Mouse (Mus musculus) megakaryocyte, adult 5-6 weeks (primary cell): ENCODE measurements around the gene Naa20. TPM values are rescaled to one million over a fixed set of nuclear protein-coding genes. Genes with fewer than 3 reads are reported as not detected.

Source experiments
- ATAC-seq: 2 replicates; pipeline ENCODE4 v1.8.0; 2016; ENCODE audit warnings: mild to moderate bottlenecking, inconsistent platforms; ENCODE audit not compliant: poor library complexity, severe bottlenecking
- total RNA-seq, 2 experiments: library from RNA; stranded (forward) in 1 of 2; stranded (reverse) in 1 of 2; fragments of 153-499, 151-499 nt in 1 of 2; fragments of 221-1000, 200-1000 nt in 1 of 2; gene quantifications; 2 replicates each; pipeline versions ENCODE4 v1.2.3 to v1.2.4; 2015 to 2017

Naa20 gene
- total RNA-seq, 2 experiments from 2014 or later = 57.8 to 90.0 TPM

DNA sequence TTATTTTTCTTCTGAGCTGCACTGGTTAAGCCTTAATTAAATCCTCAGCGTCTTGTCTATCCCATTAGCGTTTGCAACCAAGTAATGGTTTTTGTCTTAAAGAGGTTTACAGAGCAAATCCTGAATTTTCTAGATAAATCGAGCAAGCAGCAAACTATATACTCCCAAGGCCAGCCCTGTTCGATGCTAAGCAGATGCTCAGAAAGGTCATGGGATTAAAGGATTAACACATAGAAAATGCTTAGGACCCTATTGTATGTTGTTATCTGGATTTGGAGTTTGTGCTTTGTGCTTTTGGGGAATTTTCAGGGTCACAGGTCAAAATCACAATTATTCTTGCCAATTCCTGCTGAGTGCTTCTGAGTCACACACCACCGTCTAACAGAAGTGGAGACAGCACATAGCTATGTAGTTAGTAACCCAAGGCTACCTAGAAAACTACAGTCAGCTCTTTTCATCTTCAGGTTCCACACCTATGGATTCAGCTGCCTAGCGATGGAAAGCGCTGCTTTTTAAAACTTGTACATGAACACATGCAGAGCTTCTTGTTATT, 46.6 kb downstream of the Naa20 start:
- no peak for ATAC-seq

DNA sequence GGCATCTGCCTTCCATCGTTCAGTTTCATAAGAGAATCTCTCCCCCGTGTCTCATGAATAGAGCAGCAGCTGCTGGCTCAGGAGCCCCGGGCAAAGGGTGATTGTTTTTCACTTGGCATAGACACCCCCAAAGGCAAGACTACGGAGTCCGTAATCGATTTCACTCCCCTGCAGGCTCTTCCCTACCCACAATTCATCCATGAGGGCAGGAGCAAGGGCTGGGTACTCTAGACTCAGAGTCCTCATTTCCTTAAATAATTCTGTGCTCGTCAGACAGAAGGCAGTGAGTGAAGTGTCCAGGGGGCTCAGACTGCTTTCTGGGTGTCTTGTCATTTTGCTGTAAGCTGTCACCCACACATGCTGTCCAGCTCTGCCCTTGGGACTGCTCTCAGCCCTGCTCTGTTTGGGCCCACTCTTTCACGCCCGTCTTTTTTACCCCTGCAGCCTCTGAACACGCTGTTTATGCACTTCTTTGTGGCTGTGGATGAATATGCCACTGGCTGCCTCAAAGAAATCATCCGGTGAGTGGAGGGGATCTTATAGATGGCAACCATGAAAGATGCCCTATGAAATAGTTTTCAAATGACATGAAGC, 47.7 kb downstream of the Naa20 start:
- ATAC-seq = no peak

DNA sequence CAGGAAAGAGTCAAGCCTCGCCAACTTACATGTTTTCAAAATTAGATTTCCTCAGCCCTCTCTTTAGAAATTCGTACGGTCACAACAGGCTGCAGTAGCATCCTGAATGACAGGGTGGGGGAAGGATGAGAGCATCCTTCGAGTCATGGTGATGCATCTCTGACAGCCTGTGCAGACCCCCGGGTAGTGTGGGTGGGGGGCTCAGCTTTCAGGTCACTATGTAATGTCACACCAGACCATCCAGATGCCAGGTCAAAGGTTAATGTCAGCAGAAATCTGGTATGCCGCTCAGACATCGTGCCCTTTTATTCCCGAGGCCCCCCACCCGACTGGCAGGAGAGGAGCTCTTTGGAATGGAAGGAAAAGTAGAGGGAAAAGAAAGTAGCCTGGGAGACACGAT, 48.3 kb downstream of the Naa20 start:
- no peak for ATAC-seq

DNA sequence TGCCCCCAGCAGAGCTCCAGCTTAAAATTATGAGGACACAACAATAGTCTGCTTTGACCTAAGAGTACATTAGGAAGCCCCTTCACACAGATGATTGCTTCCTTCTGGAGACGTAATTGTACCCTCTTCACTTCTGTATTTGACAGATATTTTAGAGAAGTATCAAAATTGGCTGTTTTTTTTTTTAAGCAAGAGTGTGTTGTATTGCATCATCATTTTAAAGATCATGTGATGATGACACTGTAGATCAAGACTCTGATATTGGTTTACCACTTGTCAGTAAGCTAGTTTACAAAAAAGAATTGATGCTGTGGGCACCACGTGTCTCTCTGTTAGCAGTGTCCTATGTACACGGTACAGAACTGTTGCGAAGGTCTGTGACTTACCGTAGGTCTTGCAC, 50.8 kb downstream of the Naa20 start:
- peak; percentile 72 for ATAC-seq

DNA sequence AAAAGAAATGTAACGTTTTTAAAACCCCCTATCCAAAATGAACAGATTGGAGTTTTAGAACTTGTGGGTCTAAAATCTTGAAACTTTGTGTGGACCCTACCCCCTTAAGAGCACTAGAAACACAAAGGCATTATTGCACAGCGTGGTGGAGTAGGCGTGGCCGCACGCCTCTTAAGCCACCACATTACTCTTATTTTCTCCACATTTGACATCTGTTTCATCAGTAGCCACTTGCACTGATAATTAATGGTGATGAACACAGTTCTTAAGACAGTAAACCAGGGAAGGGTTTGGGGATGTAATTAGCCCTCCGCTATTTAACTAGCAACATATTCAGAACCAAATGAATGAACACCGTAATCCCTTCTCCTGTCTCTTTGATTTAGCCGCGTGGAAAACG, 53.9 kb downstream of the Naa20 start:
- ATAC-seq = no peak

DNA sequence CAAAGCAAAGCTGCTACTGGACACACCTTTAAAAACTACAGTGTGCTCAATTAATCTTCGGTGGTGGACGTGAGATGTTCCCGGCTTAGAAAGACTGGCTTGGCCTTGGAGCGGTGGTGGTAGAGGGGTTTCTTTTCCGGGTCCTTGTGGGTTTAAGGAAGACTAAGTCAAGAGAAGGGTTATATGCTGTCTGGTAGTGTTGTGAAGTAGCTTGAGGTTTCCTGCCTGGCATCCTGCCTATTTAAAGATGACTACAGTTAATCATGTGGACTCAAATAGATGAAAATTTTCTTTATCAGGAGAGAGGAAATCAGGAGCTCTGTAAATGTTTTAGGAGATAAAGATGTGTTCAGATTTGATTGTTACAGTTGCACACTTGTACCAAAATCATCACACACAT, 54.4 kb downstream of the Naa20 start:
- peak; percentile 21; the same call in 1 of the 2 replicates for ATAC-seq

DNA sequence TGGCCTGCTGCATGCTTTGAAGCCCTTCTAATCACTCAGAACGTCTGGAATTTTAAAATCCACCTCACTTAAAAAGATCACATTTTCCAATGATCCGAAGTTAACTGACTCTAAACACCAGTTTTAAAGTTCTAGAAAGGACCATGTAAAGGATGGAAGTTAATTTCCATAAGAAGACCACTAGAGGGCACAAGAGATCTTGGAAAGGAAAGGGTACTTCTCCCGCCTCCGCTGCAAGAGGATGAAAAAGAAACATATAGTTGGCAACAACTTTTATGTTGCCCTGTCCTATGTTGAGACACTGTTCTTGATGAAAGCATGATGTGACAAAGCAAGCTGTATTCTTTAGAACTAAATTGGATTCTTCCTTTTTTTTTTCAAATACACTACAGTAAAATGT, 55.6 kb downstream of the Naa20 start:
- ATAC-seq = peak; percentile 53

DNA sequence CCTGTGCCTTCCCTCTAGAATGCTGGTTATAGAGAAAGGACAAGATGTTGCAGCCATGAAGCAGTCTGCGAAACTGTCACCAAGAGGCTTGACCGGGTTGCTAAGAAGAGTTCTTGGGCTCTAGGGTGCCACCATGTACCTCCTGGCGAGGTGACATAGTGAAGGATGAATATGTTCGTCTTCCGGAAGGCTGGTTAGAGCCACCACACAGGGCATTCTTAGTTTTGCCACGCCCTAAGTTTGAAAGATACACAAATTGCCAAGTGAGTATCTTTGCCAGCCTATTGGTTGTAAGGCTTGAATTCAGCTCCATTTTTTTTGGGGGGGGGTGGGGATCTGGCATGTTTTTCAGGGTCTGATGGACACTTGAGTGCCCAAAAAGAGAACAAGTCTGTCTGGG, 56.2 kb downstream of the Naa20 start:
- ATAC-seq = no peak

DNA sequence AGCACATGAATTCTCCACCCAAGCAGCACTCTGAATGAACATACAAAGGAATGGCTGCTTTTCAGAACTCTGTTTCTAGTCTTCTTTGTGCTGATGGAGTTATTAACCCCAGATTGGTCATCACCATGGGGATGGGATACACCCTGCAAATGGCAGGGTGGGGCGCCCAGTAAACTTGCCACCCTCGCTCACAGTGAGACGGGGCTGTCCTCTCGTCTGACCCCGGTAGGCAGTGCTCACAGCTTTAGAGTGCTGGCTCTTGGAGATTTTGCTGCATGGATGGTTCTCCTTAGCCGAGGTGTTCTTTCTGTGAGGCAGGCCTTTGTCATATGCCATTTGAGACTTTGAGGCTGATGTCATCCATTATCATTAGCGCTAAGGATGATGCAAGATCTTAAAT, 56.7 kb downstream of the Naa20 start:
- ATAC-seq = no peak

DNA sequence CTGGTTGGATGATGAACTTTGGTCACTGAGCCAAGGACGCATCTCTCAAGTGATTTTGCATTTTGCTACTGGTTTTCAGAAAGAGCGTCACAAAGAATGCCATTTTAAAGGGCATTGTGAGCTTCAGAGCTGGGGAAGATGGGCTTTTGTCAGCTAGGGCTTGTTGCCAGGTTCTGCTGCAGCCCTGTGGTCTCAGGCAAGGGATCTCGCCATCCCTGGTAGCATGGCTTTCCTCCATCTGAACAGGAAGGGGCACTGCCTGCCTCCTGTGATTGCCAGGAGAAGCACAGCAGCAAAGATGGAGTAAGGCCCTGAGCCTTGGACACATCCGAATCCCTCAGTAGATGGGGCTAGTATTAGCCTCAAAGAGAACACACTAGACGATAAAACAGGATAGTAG, 60.0 kb downstream of the Naa20 start:
- ATAC-seq = no peak

Other genes with a start within 250 kb of the Naa20 start
- gene Rin2, start 226.9 kb upstream of the Naa20 start, total RNA-seq (2015) = 34.1 and 39.7 TPM in 2 replicates
- gene Rin2, start 226.9 kb upstream of the Naa20 start, total RNA-seq (2017) = 53.6 and 54.6 TPM in 2 replicates
- 0.07 TPM in 1 of 2 replicates, not detected in the other for gene Cfap61, start 32.7 kb downstream of the Naa20 start, total RNA-seq (2015)
- 0.24 and 0.44 TPM in 2 replicates for gene Cfap61, start 32.7 kb downstream of the Naa20 start, total RNA-seq (2017)
- 29.9 and 34.4 TPM in 2 replicates for gene Crnkl1, start 32.9 kb downstream of the Naa20 start, total RNA-seq (2015)
- gene Crnkl1, start 32.9 kb downstream of the Naa20 start, total RNA-seq (2017) = 69.6 and 73.9 TPM in 2 replicates